12 mouse cellular contexts compared by ENCODE assay signal in the genomic region with DNA sequence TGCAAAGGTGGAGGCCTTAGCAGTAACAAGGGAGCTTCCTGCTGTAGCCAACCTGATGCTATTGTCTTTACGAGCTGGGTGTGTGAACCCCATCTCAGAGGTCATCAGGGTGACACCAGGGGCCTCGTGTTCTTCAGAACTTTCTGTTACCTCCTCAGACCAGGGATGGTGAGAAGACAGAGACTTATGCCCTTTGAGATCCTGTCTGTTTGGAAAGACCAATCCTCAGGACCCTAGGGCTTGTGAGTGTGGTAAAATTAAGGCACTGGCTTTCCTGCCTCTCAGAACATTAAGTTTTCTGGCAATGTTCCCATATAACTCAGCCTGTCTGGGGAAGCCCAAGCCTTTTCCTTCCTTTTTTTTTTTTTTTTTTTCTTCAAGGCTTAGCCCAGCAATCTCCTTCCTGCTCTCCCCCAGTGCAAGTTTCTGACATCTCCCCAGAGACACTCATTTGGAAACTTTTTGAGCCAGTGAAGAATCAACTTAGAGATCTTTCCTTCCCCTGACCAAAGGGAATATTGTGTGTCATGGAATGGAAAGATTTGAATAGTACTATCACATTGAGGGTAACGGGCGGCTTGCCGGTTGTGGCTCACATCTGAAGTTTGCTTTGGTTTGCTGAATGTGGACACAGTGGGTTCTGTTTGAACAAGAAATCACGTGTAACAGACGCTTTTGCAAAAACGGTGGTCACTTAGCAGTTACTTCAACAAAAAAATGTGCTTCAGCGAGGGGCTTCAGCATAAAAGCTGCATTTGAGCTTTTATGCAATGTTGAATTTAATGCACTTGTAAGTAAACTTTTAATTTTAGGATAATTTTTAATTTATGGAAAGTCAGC. TPM values are rescaled to one million over a fixed set of nuclear protein-coding genes. Genes with fewer than 3 reads are reported as not detected.
DNase-seq lines count a peak whose midpoint lies in the region; ATAC-seq and TF ChIP-seq lines count a peak whose summit lies in the region.
"Had no signal": no experiment of that assay in that cellular context is flagged by ENCODE, and none has a peak within 500 bp of the region (broad histone marks: within the 10 kb centered on the region; RNA-seq: fewer than 3 reads in every experiment).

No protein-coding gene starts in this region.

- H3K4me1 ChIP-seq in hindbrain, embryonic 16.5 days (ENCODE audit: control insufficient read depth, insufficient read depth, low read depth, low read length): no peaks in the 10 kb centered on the region
- peaks cover 11% of the 10 kb centered on the region; the same call in 1 of the 2 replicates for H3K4me1 ChIP-seq in hindbrain, embryonic 10.5 days (replicated peaks)
- no peaks in the 10 kb centered on the region for H3K4me1 ChIP-seq in cortical plate, adult 2 months (ENCODE audit: control insufficient read depth, insufficient read depth, low read length)
- peaks cover 6% of the 10 kb centered on the region; the same call in 1 of the 2 replicates for H3K4me1 ChIP-seq in liver, embryonic 15.5 days (replicated peaks)
- H3K4me1 ChIP-seq: midbrain, embryonic 15.5 days had no signal

- H3K36me3 ChIP-seq in hindbrain, embryonic 16.5 days (ENCODE audit: control insufficient read depth, insufficient read depth, low read length): no peaks in the 10 kb centered on the region
- no peaks in the 10 kb centered on the region for H3K36me3 ChIP-seq in hindbrain, embryonic 10.5 days
- no peaks in the 10 kb centered on the region for H3K36me3 ChIP-seq in liver, embryonic 15.5 days (replicated peaks)
- H3K36me3 ChIP-seq: G1E; midbrain, embryonic 15.5 days had no signal

- WGBS in hindbrain, embryonic 16.5 days: 66% methylated on average over 9 of the region's 9 CpGs
- WGBS in hindbrain, embryonic 10.5 days: 65% methylated on average over 9 of the region's 9 CpGs
- 26% methylated on average over 9 of the region's 9 CpGs for WGBS in liver, embryonic 15.5 days (ENCODE audit: insufficient replicate concordance)

- H3K4me2 ChIP-seq in hindbrain, embryonic 16.5 days (ENCODE audit: low read length): no peak overlapping the region
- H3K4me2 ChIP-seq in liver, embryonic 15.5 days: peak overlapping the region; percentile 19; the same call in 1 of the 2 replicates
- H3K4me2 ChIP-seq: midbrain, embryonic 15.5 days had no signal

- TF ChIP-seq CTCF in cortical plate, adult 2 months (IDR thresholded peaks at IDR 0.05; ENCODE audit: extremely low read depth, insufficient read depth, low read length): no peak

- no peaks in the 10 kb centered on the region for H3K27me3 ChIP-seq in hindbrain, embryonic 16.5 days (replicated peaks; ENCODE audit: control insufficient read depth, insufficient read depth, low read length)
- no peaks in the 10 kb centered on the region for H3K27me3 ChIP-seq in hindbrain, embryonic 10.5 days (ENCODE audit: insufficient read depth, poor library complexity, severe bottlenecking)
- H3K27me3 ChIP-seq in liver, embryonic 15.5 days: no peaks in the 10 kb centered on the region
- H3K27me3 ChIP-seq: midbrain, embryonic 15.5 days had no signal

- no peak for DNase-seq in hindbrain, embryonic 10.5 days (ENCODE audit: low spot score)
- peak; percentile 15 to 30 for DNase-seq in heart, postnatal 14 days
- DNase-seq in right cerebral cortex, postnatal 14 days: no peak
- DNase-seq in cerebellum, postnatal 25 days: no peak
- DNase-seq in ovary, postnatal 36 days (ENCODE audit: low spot score): no peak
- DNase-seq: cerebellum, postnatal 14 days; right cerebral cortex, postnatal 25 days had no signal

- peak overlapping the region; percentile 47; the same call in 1 of the 2 replicates for H3K27ac ChIP-seq in hindbrain, embryonic 16.5 days (ENCODE audit: low read depth, low read length)
- H3K27ac ChIP-seq in hindbrain, embryonic 10.5 days: no peak overlapping the region
- peak overlapping the region; percentile 59; the same call in 1 of the 2 replicates for H3K27ac ChIP-seq in cortical plate, adult 2 months (ENCODE audit: insufficient read depth, low read length)
- no peak overlapping the region for H3K27ac ChIP-seq in liver, embryonic 15.5 days (replicated peaks)
- H3K27ac ChIP-seq: midbrain, embryonic 15.5 days had no signal

- H3K9ac ChIP-seq in hindbrain, embryonic 16.5 days (ENCODE audit: low read depth, low read length): no peak overlapping the region
- H3K9ac ChIP-seq in liver, embryonic 15.5 days: no peak overlapping the region
- H3K9ac ChIP-seq: midbrain, embryonic 15.5 days had no signal

- no peak overlapping the region for H3K4me3 ChIP-seq in hindbrain, embryonic 16.5 days (ENCODE audit: low read length)
- no peak overlapping the region for H3K4me3 ChIP-seq in hindbrain, embryonic 10.5 days
- no peak overlapping the region for H3K4me3 ChIP-seq in cortical plate, adult 2 months (ENCODE audit: insufficient read depth, low read length)
- H3K4me3 ChIP-seq in liver, embryonic 15.5 days (replicated peaks): no peak overlapping the region
- H3K4me3 ChIP-seq: midbrain, embryonic 15.5 days had no signal

- no peak for TF ChIP-seq POLR2A in cortical plate, adult 2 months (IDR thresholded peaks at IDR 0.05; ENCODE audit: extremely low read depth, insufficient read depth, low read length)

- no peak for ATAC-seq in hindbrain, embryonic 16.5 days
- no peak for ATAC-seq in liver, embryonic 15.5 days (ENCODE audit: insufficient read depth)
- ATAC-seq: midbrain, embryonic 15.5 days had no signal

- intact Hi-C loops in heart, postnatal 14 days (cut with DNase I): loop anchor here (1.0 kb wide), 1 partner anchor 17 kb away; no protein-coding TSS in a partner anchor

- no peaks in the 10 kb centered on the region for H3K9me3 ChIP-seq in hindbrain, embryonic 16.5 days (ENCODE audit: control insufficient read depth, low read length)
- no peaks in the 10 kb centered on the region for H3K9me3 ChIP-seq in hindbrain, embryonic 10.5 days
- H3K9me3 ChIP-seq in liver, embryonic 15.5 days (replicated peaks): no peaks in the 10 kb centered on the region
- H3K9me3 ChIP-seq: G1E; midbrain, embryonic 15.5 days had no signal

RNA-seq across cellular contexts. Expression of gene Entpd1, which starts 35.4 kb away (rescaled TPM):
- polyA plus RNA-seq in hindbrain, embryonic 16.5 days (2015; fragmentation: Nextera tagmentation; extraction: Ambion mirVana): 7.7 and 8.1 TPM in 2 replicates
- 4.5 and 5.0 TPM in 2 replicates for polyA plus RNA-seq in hindbrain, embryonic 10.5 days (2016; fragmentation: Nextera tagmentation; extraction: Ambion mirVana)
- 13.7 and 16.8 TPM in 2 replicates for polyA plus RNA-seq in cortical plate, adult 2 months (2012; rRNA removed)
- total RNA-seq in heart, postnatal 14 days (2021): 10 to 100 TPM; 34.5 to 40.2 TPM
- polyA plus RNA-seq in liver, embryonic 15.5 days (2015; fragmentation: Nextera tagmentation; extraction: Ambion mirVana): 3.8 and 4.7 TPM in 2 replicates
- polyA plus RNA-seq: G1E had no signal

RNA-seq across cellular contexts. Expression of gene Tctn3, which starts 35.5 kb away (rescaled TPM):
- polyA plus RNA-seq in hindbrain, embryonic 16.5 days (2015; fragmentation: Nextera tagmentation; extraction: Ambion mirVana): 14.8 and 16.6 TPM in 2 replicates
- polyA plus RNA-seq in hindbrain, embryonic 10.5 days (2016; fragmentation: Nextera tagmentation; extraction: Ambion mirVana): 12.2 and 13.7 TPM in 2 replicates
- 33.7 and 35.0 TPM in 2 replicates for polyA plus RNA-seq in cortical plate, adult 2 months (2012; rRNA removed)
- 1 to 10 TPM; 8.6 to 8.8 TPM for total RNA-seq in heart, postnatal 14 days (2021)
- polyA plus RNA-seq in liver, embryonic 15.5 days (2015; fragmentation: Nextera tagmentation; extraction: Ambion mirVana): 1.9 and 2.0 TPM in 2 replicates

RNA-seq across cellular contexts. Expression of gene Aldh18a1, which starts 59.3 kb away (rescaled TPM):
- polyA plus RNA-seq in hindbrain, embryonic 16.5 days (2015; fragmentation: Nextera tagmentation; extraction: Ambion mirVana): 43.7 and 52.8 TPM in 2 replicates
- 94.3 and 96.1 TPM in 2 replicates for polyA plus RNA-seq in hindbrain, embryonic 10.5 days (2016; fragmentation: Nextera tagmentation; extraction: Ambion mirVana)
- 19.5 and 20.4 TPM in 2 replicates for polyA plus RNA-seq in cortical plate, adult 2 months (2012; rRNA removed)
- total RNA-seq in heart, postnatal 14 days (2021): 10 to 100 TPM in 1 of 2 experiments, 1 to 10 TPM in 1; 9.9 to 12.2 TPM
- polyA plus RNA-seq in liver, embryonic 15.5 days (2015; fragmentation: Nextera tagmentation; extraction: Ambion mirVana): 29.0 and 33.1 TPM in 2 replicates

Comparison
In these comparisons a context has a peak if more than half of its experiments do, and no peak if none do; other contexts are left out.
1. H3K27ac ChIP-seq: peak in hindbrain, embryonic 16.5 days (single experiment) and cortical plate, adult 2 months (single experiment); none in hindbrain, embryonic 10.5 days (single experiment) and liver, embryonic 15.5 days (single experiment).
2. DNase-seq: peak in heart, postnatal 14 days (2 of 2); none in hindbrain, embryonic 10.5 days (single experiment), right cerebral cortex, postnatal 14 days (single experiment), cerebellum, postnatal 25 days (0 of 2) and ovary, postnatal 36 days (single experiment).